Mouse (Mus musculus) lung, embryonic 14.5 days (tissue): ENCODE measurements around the gene Galnt10. TPM values are rescaled to one million over a fixed set of nuclear protein-coding genes. Genes with fewer than 3 reads are reported as not detected.

ENCODE experiments used
- ATAC-seq: fragments of 200-750 bp; cut with Nextera tagmentation; 2 replicates; pipeline ENCODE4 v1.8.0; 2017; ENCODE audit warnings: mild to moderate bottlenecking, moderate TSS enrichment, moderate library complexity; ENCODE audit not compliant: insufficient read depth
- DNase-seq: peaks from one replicate; pipeline ENCODE4 v3.0.0-alpha.2; 2015
- H3K27ac ChIP-seq: fragments of 300-500 bp; sonication (generic); 2 replicates; pipeline ENCODE4 v1.5.1; 2014; ENCODE audit warnings: low read depth, mild to moderate bottlenecking, moderate library complexity
- H3K27me3 ChIP-seq: fragments of 300-500 bp; sonication (generic); 2 replicates; pipeline ENCODE4 v1.6.1; 2014; ENCODE audit warnings: low read length, control low read depth; ENCODE audit not compliant: insufficient read depth
- H3K36me3 ChIP-seq: fragments of 300-500 bp; sonication (generic); 2 replicates; pipeline ENCODE4 v1.6.1; 2014; ENCODE audit warnings: control low read depth; ENCODE audit not compliant: insufficient read depth
- H3K4me1 ChIP-seq: fragments of 300-500 bp; sonication (generic); 2 replicates; pipeline ENCODE4 v1.6.1; 2014; ENCODE audit warnings: antibody characterized with exemption, control low read depth; ENCODE audit not compliant: insufficient read depth
- H3K4me2 ChIP-seq: fragments of 300-500 bp; sonication (generic); 2 replicates; pipeline ENCODE4 v1.6.1; 2014; ENCODE audit warnings: mild to moderate bottlenecking
- H3K4me3 ChIP-seq: fragments of 300-500 bp; sonication (generic); 2 replicates; pipeline ENCODE4 v1.5.1; 2014; ENCODE audit warnings: low read depth, low read length
- H3K9ac ChIP-seq: fragments of 300-500 bp; sonication (generic); 2 replicates; pipeline ENCODE4 v1.6.1; 2014
- H3K9me3 ChIP-seq: fragments of 300-500 bp; sonication (generic); 2 replicates; pipeline ENCODE4 v1.6.1; 2016; ENCODE audit warnings: low read depth, low read length, control low read depth
- CTCF ChIP-seq: IDR thresholded peaks from 2 replicates; pipeline ENCODE4 v1.5.1; 2016; ENCODE audit warnings: antibody characterized with exemption, low read depth
- WGBS: fragments of 180-500 bp; shearing (Covaris S2); extraction: QIAGEN DNeasy Blood & Tissue Kit; methylation state at CpG from one replicate; pipeline ENCODE4 v1.1.7; 2014; 5-methylcytosine and 5-hydroxymethylcytosine counted together
- polyA plus RNA-seq: library from polyadenylated mRNA; unstranded; fragments of >200 nt; fragmentation: Nextera tagmentation; extraction: Ambion mirVana; gene quantifications from 2 replicates; pipeline ENCODE4 v1.2.1, GENCODE M21; 2014

The Galnt10 gene
- polyA plus RNA-seq, 1 experiment from 2014 or later: 11.9 TPM

- no peak for ATAC-seq
- no peak overlapping the region for H3K4me2 ChIP-seq
- 88% methylated on average over 6 of the region's 6 CpGs for WGBS
- DNase-seq: no peak
- TF ChIP-seq CTCF: no peak
- no peak overlapping the region for H3K27ac ChIP-seq
- H3K9ac ChIP-seq: no peak overlapping the region
- no peaks in the 10 kb centered on the region for H3K27me3 ChIP-seq
- no peaks in the 10 kb centered on the region for H3K9me3 ChIP-seq
- no peak overlapping the region for H3K4me3 ChIP-seq
- H3K36me3 ChIP-seq: no peaks in the 10 kb centered on the region
- H3K4me1 ChIP-seq: peaks cover 3% of the 10 kb centered on the region; the same call in 1 of the 2 replicates
Measured at GRCm38 (mm10) chr11:57694486-57694885, 49.2 kb downstream of the Galnt10 start.

- Histone ChIP-seq H3K4me1 (peaks cover 3% of the 10 kb centered on the region; the same call in 1 of the 2 replicates), H3K27me3 (no peaks in the 10 kb centered on the region), H3K4me3 (no peak overlapping the region), H3K36me3 (no peaks in the 10 kb centered on the region), H3K4me2 (no peak overlapping the region), H3K27ac (no peak overlapping the region), H3K9ac (no peak overlapping the region), H3K9me3 (no peaks in the 10 kb centered on the region)
- DNase-seq: peak; percentile 37
- 41% methylated on average over 17 of the region's 17 CpGs for WGBS
- ATAC-seq: no peak
- TF ChIP-seq CTCF: no peak
Measured at GRCm38 (mm10) chr11:57696207-57696676, 51.0 kb downstream of the Galnt10 start.

- no peaks in the 10 kb centered on the region for H3K27me3 ChIP-seq
- H3K36me3 ChIP-seq: no peaks in the 10 kb centered on the region
- H3K4me2 ChIP-seq: no peak overlapping the region
- H3K27ac ChIP-seq: 0 out of 2 replicates have a peak overlapping the region, but pooled peaks have one; percentile 15
- H3K9ac ChIP-seq: no peak overlapping the region
- WGBS: 45% methylated on average over 5 of the region's 5 CpGs
- no peaks in the 10 kb centered on the region for H3K9me3 ChIP-seq
- no peak for ATAC-seq
- peaks cover 3% of the 10 kb centered on the region; the same call in 1 of the 2 replicates for H3K4me1 ChIP-seq
- TF ChIP-seq CTCF: no peak
- peak; percentile 46 for DNase-seq
- no peak overlapping the region for H3K4me3 ChIP-seq
Measured at GRCm38 (mm10) chr11:57696807-57697251, 51.6 kb downstream of the Galnt10 start.

DNA sequence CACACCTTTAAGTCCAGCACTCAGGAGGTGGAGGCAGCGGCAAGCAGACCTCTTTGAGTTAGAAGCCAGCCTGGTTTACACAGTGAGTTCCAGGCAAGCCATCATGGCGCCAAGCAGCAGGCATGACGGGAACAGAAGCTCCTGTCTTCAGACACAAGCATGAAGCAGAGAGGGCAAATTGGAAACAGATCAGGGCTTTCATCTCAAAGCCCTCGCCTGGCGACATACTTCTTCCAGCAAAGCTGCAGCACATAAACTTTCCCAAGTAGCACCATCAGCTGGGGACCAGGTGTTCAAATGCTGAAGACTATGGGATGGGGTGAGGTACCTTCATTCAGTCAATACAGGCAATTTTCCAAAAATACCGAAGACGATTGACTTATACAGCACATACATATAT lies 54.9 kb downstream of the Galnt10 start:
- H3K9ac ChIP-seq: no peak overlapping the region
- peaks cover 3% of the 10 kb centered on the region; the same call in 1 of the 2 replicates for H3K4me1 ChIP-seq
- H3K4me2 ChIP-seq: no peak overlapping the region
- DNase-seq: no peak
- no peaks in the 10 kb centered on the region for H3K36me3 ChIP-seq
- H3K27me3 ChIP-seq: no peaks in the 10 kb centered on the region
- ATAC-seq: no peak
- H3K4me3 ChIP-seq: no peak overlapping the region
- H3K27ac ChIP-seq: no peak overlapping the region
- WGBS: 86% methylated on average over 7 of the region's 7 CpGs
- no peaks in the 10 kb centered on the region for H3K9me3 ChIP-seq
- no peak for TF ChIP-seq CTCF

- DNase-seq: no peak
- 66% methylated on average over 11 of the region's 11 CpGs for whole genome bisulfite sequencing
- Histone ChIP-seq H3K27me3 (no peaks in the 10 kb centered on the region), H3K27ac (no peak overlapping the region), H3K4me1 (0 out of 2 replicates have a peak, but pooled peaks cover 3% of the 10 kb centered on the region), H3K4me2 (no peak overlapping the region), H3K4me3 (no peak overlapping the region), H3K9me3 (peaks cover under 1% of the 10 kb centered on the region; the same call in 1 of the 2 replicates), H3K36me3 (no peaks in the 10 kb centered on the region), H3K9ac (no peak overlapping the region)
- TF ChIP-seq CTCF: no peak
- ATAC-seq: no peak
Measured at GRCm38 (mm10) chr11:57701193-57701925, 56.1 kb downstream of the Galnt10 start.

- Histone ChIP-seq H3K4me1 (0 out of 2 replicates have a peak, but pooled peaks cover under 1% of the 10 kb centered on the region), H3K27ac (no peak overlapping the region), H3K4me3 (no peak overlapping the region), H3K36me3 (no peaks in the 10 kb centered on the region), H3K4me2 (no peak overlapping the region), H3K27me3 (no peaks in the 10 kb centered on the region), H3K9ac (no peak overlapping the region), H3K9me3 (peaks cover 3% of the 10 kb centered on the region; the same call in 1 of the 2 replicates)
- TF ChIP-seq CTCF: no peak
- WGBS: 45% methylated on average over 5 of the region's 5 CpGs
- no peak for DNase-seq
- ATAC-seq: no peak
Measured at GRCm38 (mm10) chr11:57701956-57702355, 56.7 kb downstream of the Galnt10 start.

DNA sequence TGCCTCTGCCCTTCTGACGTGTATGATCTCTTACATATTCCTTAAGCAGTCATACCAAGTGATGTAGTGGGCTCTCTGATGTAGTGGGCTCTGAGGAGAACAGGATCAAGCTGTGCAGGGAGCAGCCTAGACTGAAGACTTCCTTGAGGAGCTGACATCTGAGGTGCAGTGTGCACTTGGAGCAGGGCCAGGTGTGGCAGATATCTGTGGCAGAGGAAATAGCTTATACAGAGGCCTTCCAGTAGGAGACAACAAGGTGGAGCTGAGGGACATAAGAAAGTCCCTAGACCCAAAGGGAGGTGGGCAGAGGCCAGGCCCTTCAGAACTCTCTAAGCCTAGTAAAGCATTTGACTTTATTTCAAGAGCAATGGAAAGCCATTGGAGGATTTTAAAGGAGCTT lies 61.4 kb downstream of the Galnt10 start:
- H3K27me3 ChIP-seq: no peaks in the 10 kb centered on the region
- no peak overlapping the region for H3K4me3 ChIP-seq
- no peaks in the 10 kb centered on the region for H3K36me3 ChIP-seq
- ATAC-seq (no peak), DNase-seq (no peak)
- H3K27ac ChIP-seq: no peak overlapping the region
- H3K9me3 ChIP-seq: peaks cover 3% of the 10 kb centered on the region; the same call in 1 of the 2 replicates
- H3K4me1 ChIP-seq: no peaks in the 10 kb centered on the region
- no peak for TF ChIP-seq CTCF
- H3K4me2 ChIP-seq: no peak overlapping the region
- WGBS: 73% methylated on average over 1 of the region's 1 CpGs
- no peak overlapping the region for H3K9ac ChIP-seq
